Mouse (Mus musculus): ENCODE measurements at regions not wholly inside any gene's neighbourhood (a gene's known extent, or its start where the extent isn't known, plus 50 kb on each side); places are given as distances from the start of the nearest gene placed in this dataset.

GRCm38 (mm10) chr8:126665581-126666241, 71.9 kb upstream of the Irf2bp2 start:
- 44% methylated on average over 18 of the region's 18 CpGs for WGBS
- H3K9me3 ChIP-seq: no peaks in the 10 kb centered on the region
- no peaks in the 10 kb centered on the region for H3K36me3 ChIP-seq
- no peak for DNase-seq (ENCODE audit: low spot score)
- H3K4me3 ChIP-seq: no peak overlapping the region
- H3K27ac ChIP-seq: peak overlapping the region; percentile 89
- peaks cover 86% of the 10 kb centered on the region for H3K4me1 ChIP-seq (replicated peaks)
- H3K27me3 ChIP-seq (ENCODE audit: insufficient read depth, poor library complexity, severe bottlenecking): peaks cover 4% of the 10 kb centered on the region; the same call in 1 of the 2 replicates

- H3K36me3 ChIP-seq: no peaks in the 10 kb centered on the region
- 81% methylated on average over 5 of the region's 5 CpGs for WGBS
- H3K27ac ChIP-seq: peak overlapping the region; percentile 89
- no peaks in the 10 kb centered on the region for H3K9me3 ChIP-seq
- H3K27me3 ChIP-seq (ENCODE audit: insufficient read depth, poor library complexity, severe bottlenecking): peaks cover 4% of the 10 kb centered on the region; the same call in 1 of the 2 replicates
- DNase-seq (ENCODE audit: low spot score): no peak
- H3K4me1 ChIP-seq (replicated peaks): peaks cover 92% of the 10 kb centered on the region
- no peak overlapping the region for H3K4me3 ChIP-seq
These were observed 71.1 kb upstream of the Irf2bp2 start for GRCm38 (mm10) chr8:126664891-126665290.

GRCm38 (mm10) chr8:126662797-126663784, 69.3 kb upstream of the Irf2bp2 start:
- H3K27ac ChIP-seq: peak overlapping the region; percentile 86
- no peaks in the 10 kb centered on the region for H3K36me3 ChIP-seq
- DNase-seq (ENCODE audit: low spot score): no peak
- WGBS: 49% methylated on average over 14 of the region's 14 CpGs
- H3K9me3 ChIP-seq: no peaks in the 10 kb centered on the region
- H3K4me1 ChIP-seq (replicated peaks): peaks cover 81% of the 10 kb centered on the region
- peaks cover 4% of the 10 kb centered on the region; the same call in 1 of the 2 replicates for H3K27me3 ChIP-seq (ENCODE audit: insufficient read depth, poor library complexity, severe bottlenecking)
- no peak overlapping the region for H3K4me3 ChIP-seq

GRCm38 (mm10) chr8:126662151-126662550, 68.4 kb upstream of the Irf2bp2 start:
- Histone ChIP-seq H3K9me3 (no peaks in the 10 kb centered on the region), H3K4me3 (no peak overlapping the region), H3K27ac (peak overlapping the region; percentile 86), H3K27me3 (ENCODE audit: insufficient read depth, poor library complexity, severe bottlenecking) (no peaks in the 10 kb centered on the region), H3K4me1 (replicated peaks) (peaks cover 76% of the 10 kb centered on the region), H3K36me3 (no peaks in the 10 kb centered on the region)
- no peak for DNase-seq (ENCODE audit: low spot score)
- WGBS: 53% methylated on average over 5 of the region's 5 CpGs

GRCm38 (mm10) chr8:126661511-126662142, 67.8 kb upstream of the Irf2bp2 start:
- DNase-seq (ENCODE audit: low spot score): no peak
- Histone ChIP-seq H3K27me3 (ENCODE audit: insufficient read depth, poor library complexity, severe bottlenecking) (no peaks in the 10 kb centered on the region), H3K9me3 (no peaks in the 10 kb centered on the region), H3K4me1 (replicated peaks) (peaks cover 70% of the 10 kb centered on the region), H3K36me3 (no peaks in the 10 kb centered on the region), H3K4me3 (no peak overlapping the region), H3K27ac (peak overlapping the region; percentile 86)
- WGBS: 47% methylated on average over 14 of the region's 14 CpGs

- H3K4me1 ChIP-seq (replicated peaks): peaks cover 69% of the 10 kb centered on the region
These were observed 67.0 kb upstream of the Irf2bp2 start for GRCm38 (mm10) chr8:126660658-126661316.

GRCm38 (mm10) chr8:126659691-126660657, 66.2 kb upstream of the Irf2bp2 start:
- Histone ChIP-seq H3K4me1 (replicated peaks) (peaks cover 69% of the 10 kb centered on the region), H3K4me3 (peak overlapping the region; percentile 9; the same call in 1 of the 2 replicates)

More at GRCm38 (mm10) chr8:126660658-126661316, 67.0 kb upstream of the Irf2bp2 start:
- no peaks in the 10 kb centered on the region for H3K27me3 ChIP-seq (ENCODE audit: insufficient read depth, poor library complexity, severe bottlenecking)
- no peaks in the 10 kb centered on the region for H3K36me3 ChIP-seq
- peak overlapping the region; percentile 23 for H3K4me3 ChIP-seq
- peak overlapping the region; percentile 86 for H3K27ac ChIP-seq
- DNase-seq (ENCODE audit: low spot score): no peak
- H3K9me3 ChIP-seq: no peaks in the 10 kb centered on the region
- 33% methylated on average over 12 of the region's 12 CpGs for WGBS

GRCm38 (mm10) chr8:126657546-126657945, 63.8 kb upstream of the Irf2bp2 start:
- WGBS: 73% methylated on average over 6 of the region's 6 CpGs
- DNase-seq (ENCODE audit: low spot score): no peak
- no peak overlapping the region for H3K4me3 ChIP-seq
- no peaks in the 10 kb centered on the region for H3K9me3 ChIP-seq
- H3K27ac ChIP-seq: 0 out of 2 replicates have a peak overlapping the region, but pooled peaks have one; percentile 23
- peaks cover 50% of the 10 kb centered on the region for H3K4me1 ChIP-seq (replicated peaks)
- no peaks in the 10 kb centered on the region for H3K27me3 ChIP-seq (ENCODE audit: insufficient read depth, poor library complexity, severe bottlenecking)
- no peaks in the 10 kb centered on the region for H3K36me3 ChIP-seq

More at GRCm38 (mm10) chr8:126659691-126660657, 66.2 kb upstream of the Irf2bp2 start:
- H3K9me3 ChIP-seq: no peaks in the 10 kb centered on the region
- no peaks in the 10 kb centered on the region for H3K27me3 ChIP-seq (ENCODE audit: insufficient read depth, poor library complexity, severe bottlenecking)
- H3K36me3 ChIP-seq: no peaks in the 10 kb centered on the region
- peak overlapping the region; percentile 86 for H3K27ac ChIP-seq
- no peak for DNase-seq (ENCODE audit: low spot score)
- 59% methylated on average over 12 of the region's 12 CpGs for WGBS

- Histone ChIP-seq H3K9me3 (no peaks in the 10 kb centered on the region), H3K4me1 (replicated peaks) (peaks cover 42% of the 10 kb centered on the region), H3K27me3 (ENCODE audit: insufficient read depth, poor library complexity, severe bottlenecking) (no peaks in the 10 kb centered on the region), H3K4me3 (no peak overlapping the region), H3K36me3 (no peaks in the 10 kb centered on the region), H3K27ac (no peak overlapping the region)
- 85% methylated on average over 10 of the region's 10 CpGs for WGBS
- no peak for DNase-seq (ENCODE audit: low spot score)
These were observed 62.9 kb upstream of the Irf2bp2 start for GRCm38 (mm10) chr8:126656554-126657260.

- H3K36me3 ChIP-seq: no peaks in the 10 kb centered on the region
- H3K27ac ChIP-seq: peak overlapping the region; percentile 9; the same call in 1 of the 2 replicates
- H3K4me1 ChIP-seq (replicated peaks): peaks cover 30% of the 10 kb centered on the region
- H3K9me3 ChIP-seq: no peaks in the 10 kb centered on the region
- no peak for DNase-seq (ENCODE audit: low spot score)
- H3K27me3 ChIP-seq (ENCODE audit: insufficient read depth, poor library complexity, severe bottlenecking): no peaks in the 10 kb centered on the region
- 77% methylated on average over 2 of the region's 2 CpGs for WGBS
- H3K4me3 ChIP-seq: no peak overlapping the region
These were observed 61.8 kb upstream of the Irf2bp2 start for GRCm38 (mm10) chr8:126655565-126655964.

- H3K4me1 ChIP-seq (replicated peaks): peaks cover 18% of the 10 kb centered on the region
- no peak overlapping the region for H3K4me3 ChIP-seq
- no peaks in the 10 kb centered on the region for H3K9me3 ChIP-seq
- H3K36me3 ChIP-seq: no peaks in the 10 kb centered on the region
- peak overlapping the region; percentile 45; the same call in 1 of the 2 replicates for H3K27ac ChIP-seq
- H3K27me3 ChIP-seq (ENCODE audit: insufficient read depth, poor library complexity, severe bottlenecking): no peaks in the 10 kb centered on the region
- 87% methylated on average over 7 of the region's 7 CpGs for WGBS
- no peak for DNase-seq (ENCODE audit: low spot score)
These were observed 60.6 kb upstream of the Irf2bp2 start for GRCm38 (mm10) chr8:126654353-126654752.

Data from hindbrain, embryonic 10.5 days (tissue).